20 mouse cellular contexts compared by ENCODE assay signal in genomic region chr16:38097521-38097920, GRCm38 (mm10). TPM values are rescaled to one million over a fixed set of nuclear protein-coding genes. Genes with fewer than 3 reads are reported as not detected.
DNase-seq lines count a peak whose midpoint lies in the region; ATAC-seq and TF ChIP-seq lines count a peak whose summit lies in the region.
"Had no signal": no experiment of that assay in that cellular context is flagged by ENCODE, and none has a peak within 500 bp of the region (broad histone marks: within the 10 kb centered on the region; RNA-seq: fewer than 3 reads in every experiment).

No protein-coding gene starts in this region.

- no peak for DNase-seq in gastrocnemius, adult 2 months
- no peak for DNase-seq in gastrocnemius, postnatal 25 days
- no peak for DNase-seq in liver, postnatal 0 days
- no peak for DNase-seq in thymus, postnatal 25 days
- DNase-seq in heart, postnatal 4 days, result no peak
- DNase-seq: B cell, adult 2 months; cerebellum, adult 18-20 months; cerebellum, postnatal 36 days; heart, adult 11 months; heart, postnatal 14 days; lung, postnatal 36 days; right cerebral cortex, adult 18-20 months; thymus, postnatal 14 days had no signal

- peak overlapping the region; percentile 48; the same call in 1 of the 2 replicates for H3K27ac ChIP-seq in gastrocnemius, adult 2 months
- H3K27ac ChIP-seq in liver, postnatal 0 days (ENCODE audit: low read depth), result no peak overlapping the region
- no peak overlapping the region for H3K27ac ChIP-seq in liver, embryonic 12.5 days
- H3K27ac ChIP-seq in hindbrain, embryonic 16.5 days (ENCODE audit: low read depth, low read length), result no peak overlapping the region
- H3K27ac ChIP-seq in midbrain, embryonic 15.5 days, result no peak overlapping the region
- H3K27ac ChIP-seq: embryonic facial prominence, embryonic 10.5 days; kidney, embryonic 15.5 days; liver, embryonic 15.5 days had no signal

- H3K36me3 ChIP-seq in liver, postnatal 0 days (replicated peaks; ENCODE audit: insufficient read depth, low read length), result peaks cover 12% of the 10 kb centered on the region; the same call in 1 of the 2 replicates
- H3K36me3 ChIP-seq in liver, embryonic 12.5 days, result peaks cover 50% of the 10 kb centered on the region
- H3K36me3 ChIP-seq in hindbrain, embryonic 16.5 days (ENCODE audit: control insufficient read depth, insufficient read depth, low read length), result no peaks in the 10 kb centered on the region
- H3K36me3 ChIP-seq in midbrain, embryonic 15.5 days (replicated peaks), result peaks cover 6% of the 10 kb centered on the region; the same call in 1 of the 2 replicates

- TF ChIP-seq EP300 in liver, postnatal 0 days (IDR thresholded peaks at IDR 0.05; ENCODE audit: low read depth), result no peak

- intact Hi-C loops in gastrocnemius, adult 2 months (cut with DNase I), result no loop called here

- H3K9ac ChIP-seq in liver, postnatal 0 days (replicated peaks), result no peak overlapping the region
- H3K9ac ChIP-seq in liver, embryonic 12.5 days, result no peak overlapping the region
- no peak overlapping the region for H3K9ac ChIP-seq in hindbrain, embryonic 16.5 days (ENCODE audit: low read depth, low read length)
- H3K9ac ChIP-seq in midbrain, embryonic 15.5 days, result 0 out of 2 replicates have a peak overlapping the region, but pooled peaks have one; percentile 10
- H3K9ac ChIP-seq: heart, embryonic 12.5 days; kidney, embryonic 15.5 days; liver, embryonic 15.5 days had no signal

- peaks cover 16% of the 10 kb centered on the region for H3K4me1 ChIP-seq in liver, postnatal 0 days (ENCODE audit: insufficient read depth)
- peaks cover 39% of the 10 kb centered on the region for H3K4me1 ChIP-seq in liver, embryonic 12.5 days
- peaks cover 37% of the 10 kb centered on the region for H3K4me1 ChIP-seq in hindbrain, embryonic 16.5 days (ENCODE audit: control insufficient read depth, insufficient read depth, low read depth, low read length)
- peaks cover 58% of the 10 kb centered on the region for H3K4me1 ChIP-seq in midbrain, embryonic 15.5 days

- no peak overlapping the region for H3K4me3 ChIP-seq in gastrocnemius, adult 2 months
- H3K4me3 ChIP-seq in liver, postnatal 0 days (ENCODE audit: low read depth, low read length), result no peak overlapping the region
- H3K4me3 ChIP-seq in liver, embryonic 12.5 days, result no peak overlapping the region
- H3K4me3 ChIP-seq in hindbrain, embryonic 16.5 days (ENCODE audit: low read length), result no peak overlapping the region
- 0 out of 2 replicates have a peak overlapping the region, but pooled peaks have one; percentile 4 for H3K4me3 ChIP-seq in midbrain, embryonic 15.5 days
- H3K4me3 ChIP-seq: embryonic facial prominence, embryonic 10.5 days; heart, embryonic 12.5 days; kidney, embryonic 15.5 days; liver, embryonic 15.5 days had no signal

- H3K9me3 ChIP-seq in liver, postnatal 0 days (ENCODE audit: low read length), result no peaks in the 10 kb centered on the region
- H3K9me3 ChIP-seq in liver, embryonic 12.5 days (replicated peaks), result peaks cover 4% of the 10 kb centered on the region; the same call in 1 of the 2 replicates
- H3K9me3 ChIP-seq in hindbrain, embryonic 16.5 days (ENCODE audit: control insufficient read depth, low read length), result no peaks in the 10 kb centered on the region
- no peaks in the 10 kb centered on the region for H3K9me3 ChIP-seq in midbrain, embryonic 15.5 days
- H3K9me3 ChIP-seq: embryonic facial prominence, embryonic 10.5 days; liver, embryonic 15.5 days had no signal

- no peak for ATAC-seq in liver, postnatal 0 days
- no peak for ATAC-seq in liver, embryonic 12.5 days
- no peak for ATAC-seq in hindbrain, embryonic 16.5 days
- no peak for ATAC-seq in midbrain, embryonic 15.5 days (replicated peaks)

- peak overlapping the region; percentile 13; the same call in 1 of the 2 replicates for H3K4me2 ChIP-seq in liver, postnatal 0 days (ENCODE audit: low read depth, low read length)
- H3K4me2 ChIP-seq in liver, embryonic 12.5 days, result no peak overlapping the region
- H3K4me2 ChIP-seq in hindbrain, embryonic 16.5 days (ENCODE audit: low read length), result peak overlapping the region; percentile 25; the same call in 1 of the 2 replicates
- H3K4me2 ChIP-seq in midbrain, embryonic 15.5 days, result peak overlapping the region; percentile 71
- H3K4me2 ChIP-seq: heart, embryonic 12.5 days; kidney, embryonic 15.5 days; liver, embryonic 15.5 days had no signal

- no peak for TF ChIP-seq CTCF in gastrocnemius, adult 2 months (IDR thresholded peaks at IDR 0.05)
- TF ChIP-seq CTCF in liver, postnatal 0 days (IDR thresholded peaks at IDR 0.05; ENCODE audit: low read depth), result no peak

- no peaks in the 10 kb centered on the region for H3K27me3 ChIP-seq in liver, postnatal 0 days (ENCODE audit: insufficient read depth, low read length)
- no peaks in the 10 kb centered on the region for H3K27me3 ChIP-seq in liver, embryonic 12.5 days (replicated peaks)
- H3K27me3 ChIP-seq in hindbrain, embryonic 16.5 days (replicated peaks; ENCODE audit: control insufficient read depth, insufficient read depth, low read length), result no peaks in the 10 kb centered on the region
- no peaks in the 10 kb centered on the region for H3K27me3 ChIP-seq in midbrain, embryonic 15.5 days (replicated peaks)
- H3K27me3 ChIP-seq: heart, embryonic 12.5 days; kidney, embryonic 15.5 days; liver, embryonic 15.5 days had no signal

- 71% methylated on average over 9 of the region's 9 CpGs for WGBS in liver, postnatal 0 days (ENCODE audit: insufficient replicate concordance)
- 79% methylated on average over 9 of the region's 9 CpGs for WGBS in liver, embryonic 12.5 days (ENCODE audit: insufficient replicate concordance)
- WGBS in hindbrain, embryonic 16.5 days, result 64% methylated on average over 9 of the region's 9 CpGs
- 66% methylated on average over 9 of the region's 9 CpGs for WGBS in midbrain, embryonic 15.5 days

RNA-seq across cellular contexts. Expression of gene Gsk3b, which starts 8.7 kb away (rescaled TPM):
- 10 to 100 TPM; 60.7 to 67.3 TPM for total RNA-seq in gastrocnemius, adult 2 months (2021)
- 10 to 100 TPM; 49.5 to 51.7 TPM for total RNA-seq in gastrocnemius, postnatal 25 days (2021)
- 9.9 and 10.8 TPM in 2 replicates for polyA plus RNA-seq in liver, postnatal 0 days (2015; fragmentation: Nextera tagmentation; extraction: Ambion mirVana)
- 17.4 and 18.1 TPM in 2 replicates for polyA plus RNA-seq in liver, embryonic 12.5 days (2016; fragmentation: Nextera tagmentation; extraction: Ambion mirVana)
- 123 and 131 TPM in 2 replicates for polyA plus RNA-seq in hindbrain, embryonic 16.5 days (2015; fragmentation: Nextera tagmentation; extraction: Ambion mirVana)
- polyA plus RNA-seq in midbrain, embryonic 15.5 days (2015; fragmentation: Nextera tagmentation; extraction: Ambion mirVana), result 164 and 167 TPM in 2 replicates
- total RNA-seq in heart, postnatal 4 days (2021), result 10 to 100 TPM; 74.5 to 76.9 TPM
